Mouse (Mus musculus): ENCODE measurements around the gene Tada3.

Tada3 gene

GRCm38 (mm10) chr6:113377496-113378385 is at the start of gene Tada3, which contains the start of gene Arpc4:
Tada3 (minus strand) TSS chr6:113377883.
Arpc4 (plus strand) TSS chr6:113378115.
- peak; percentile 88 for DNase-seq

GRCm38 (mm10) chr6:113427397-113427796 is 49.7 kb upstream of the Tada3 start:
- DNase-seq, result peak in 1 of 2 experiments; percentile 26

- no peak for DNase-seq
Measured at GRCm38 (mm10) chr6:113426696-113427095, 49.0 kb upstream of the Tada3 start.

GRCm38 (mm10) chr6:113424187-113424586 is 46.5 kb upstream of the Tada3 start:
- DNase-seq, result no peak

- DNase-seq, result no peak
Measured at GRCm38 (mm10) chr6:113423000-113423399, 45.3 kb upstream of the Tada3 start.

GRCm38 (mm10) chr6:113419199-113419587 is 41.5 kb upstream of the Tada3 start, which contains the start of gene Rpusd3:
Rpusd3 (minus strand) TSS chr6:113419340.
- peak; percentile 96 to 99 for DNase-seq

GRCm38 (mm10) chr6:113418441-113419198 is 40.9 kb upstream of the Tada3 start:
- DNase-seq, result no peak

- DNase-seq, result no peak
Measured at GRCm38 (mm10) chr6:113416416-113416815, 38.7 kb upstream of the Tada3 start.

- DNase-seq, result no peak
Measured at GRCm38 (mm10) chr6:113410001-113410400, 32.3 kb upstream of the Tada3 start.

- no peak for DNase-seq
Measured at GRCm38 (mm10) chr6:113406683-113407082, 29.0 kb upstream of the Tada3 start.

GRCm38 (mm10) chr6:113405483-113405882 is 27.8 kb upstream of the Tada3 start:
- DNase-seq, result no peak

GRCm38 (mm10) chr6:113404649-113405448 is 27.2 kb upstream of the Tada3 start:
- DNase-seq, result no peak

- no peak for DNase-seq
Measured at GRCm38 (mm10) chr6:113402094-113402493, 24.4 kb upstream of the Tada3 start.

- no peak for DNase-seq
Measured at GRCm38 (mm10) chr6:113396270-113397030, 18.8 kb upstream of the Tada3 start.

- DNase-seq, result no peak
Measured at GRCm38 (mm10) chr6:113395501-113395900, 17.8 kb upstream of the Tada3 start.

GRCm38 (mm10) chr6:113394811-113395210 is 17.1 kb upstream of the Tada3 start:
- no peak for DNase-seq

- no peak for DNase-seq
Measured at GRCm38 (mm10) chr6:113393951-113394350, 16.3 kb upstream of the Tada3 start.

GRCm38 (mm10) chr6:113392387-113393071 is 14.8 kb upstream of the Tada3 start:
- DNase-seq, result peak in 1 of 2 experiments; percentile 13

GRCm38 (mm10) chr6:113392015-113392386 is 14.3 kb upstream of the Tada3 start:
- no peak for DNase-seq

- no peak for DNase-seq
Measured at GRCm38 (mm10) chr6:113390715-113391114, 13.0 kb upstream of the Tada3 start.

- no peak for DNase-seq
Measured at GRCm38 (mm10) chr6:113388960-113389359, 11.3 kb upstream of the Tada3 start, which contains the start of gene Ttll3. Ttll3 (plus strand) TSS chr6:113389260.
